Mouse (Mus musculus) lung, adult 2 months (tissue): ENCODE measurements around the gene Zfp869. TPM values are rescaled to one million over a fixed set of nuclear protein-coding genes. Genes with fewer than 3 reads are reported as not detected.
"Not testable (repeated sequence)": the region's sequence is repeated elsewhere in the genome, so short reads cannot be mapped to it uniquely, and the experiment has no call there.

Source experiments
- DNase-seq: peaks from one replicate; pipeline ENCODE4 v3.0.0; 2022
- H3K4me1 ChIP-seq: fragments of 200-500 bp; 2 replicates; pipeline ENCODE4 v1.6.1; 2011; ENCODE audit warnings: low read length; ENCODE audit not compliant: control insufficient read depth, insufficient read depth
- H3K4me3 ChIP-seq: fragments of 200-500 bp; replicated peaks from 2 replicates; pipeline ENCODE3; 2011; ENCODE audit warnings: low read depth, mild to moderate bottlenecking, control low read depth, low read length; ENCODE audit errors: extremely low read depth
- CTCF ChIP-seq: fragments of 200-500 bp; IDR thresholded peaks from 2 replicates; pipeline ENCODE4 v1.5.1; 2011; ENCODE audit warnings: mild to moderate bottlenecking, low read length, control low read depth; ENCODE audit not compliant: insufficient read depth
- POLR2A ChIP-seq: fragments of 200-500 bp; IDR thresholded peaks from 2 replicates; pipeline ENCODE4 v1.6.1; 2011; ENCODE audit warnings: low read depth, mild to moderate bottlenecking, control low read depth, low read length, borderline replicate concordance; ENCODE audit errors: extremely low read depth
- WGBS: fragments of 180-500 bp; shearing (Covaris S2); methylation state at CpG from one replicate; pipeline ENCODE4 v1.1.7; 2018; 5-methylcytosine and 5-hydroxymethylcytosine counted together
- polyA plus RNA-seq: library from polyadenylated mRNA; depleted of rRNA; stranded (reverse); fragments of >200 nt; gene quantifications from 2 replicates; pipeline ENCODE4 v1.2.3, GENCODE M21; 2012; rRNA removed

Zfp869 gene
- polyA plus RNA-seq, 1 experiment = 4.7 TPM

DNA sequence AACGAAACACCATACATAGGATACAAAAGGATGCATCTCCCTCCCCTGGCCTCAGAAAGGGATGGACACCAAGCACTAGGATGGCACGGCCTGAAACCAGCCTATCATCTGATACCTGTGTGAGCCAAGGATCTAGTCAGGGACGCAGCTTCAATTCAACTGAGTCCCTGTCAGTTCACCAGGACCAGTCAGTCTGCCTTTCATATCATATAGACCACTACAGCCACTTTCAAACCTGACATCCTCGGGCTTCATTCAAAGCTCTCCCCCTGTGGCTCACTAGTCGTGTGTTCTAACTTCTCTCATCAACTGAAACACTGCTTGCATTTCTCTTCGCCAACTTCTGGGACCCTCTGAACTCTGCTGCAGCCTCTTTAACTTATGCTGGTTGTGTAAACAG, 4.8 kb upstream of the Zfp869 start:
- WGBS = 70% methylated on average over 6 of the region's 6 CpGs
- no peak for DNase-seq
- Histone ChIP-seq H3K4me3 (no peak overlapping the region), H3K4me1 (peaks cover 2% of the 10 kb centered on the region; the same call in 1 of the 2 replicates)
- TF ChIP-seq CTCF (no peak), POLR2A (no peak)

GRCm38 (mm10) chr8:69713516-69713915, 3.0 kb upstream of the Zfp869 start:
- no peak for TF ChIP-seq CTCF
- TF ChIP-seq POLR2A = no peak
- 86% methylated on average over 8 of the region's 8 CpGs for WGBS
- H3K4me1 ChIP-seq = peaks cover 2% of the 10 kb centered on the region; the same call in 1 of the 2 replicates
- no peak for DNase-seq
- no peak overlapping the region for H3K4me3 ChIP-seq

- no peak for DNase-seq
- Histone ChIP-seq H3K4me1 (no peaks in the 10 kb centered on the region), H3K4me3 (no peak overlapping the region)
- TF ChIP-seq POLR2A (no peak), CTCF (no peak)
- 69% methylated on average over 6 of the region's 6 CpGs for WGBS
Observed at GRCm38 (mm10) chr8:69701810-69702209, 8.7 kb downstream of the Zfp869 start.

DNA sequence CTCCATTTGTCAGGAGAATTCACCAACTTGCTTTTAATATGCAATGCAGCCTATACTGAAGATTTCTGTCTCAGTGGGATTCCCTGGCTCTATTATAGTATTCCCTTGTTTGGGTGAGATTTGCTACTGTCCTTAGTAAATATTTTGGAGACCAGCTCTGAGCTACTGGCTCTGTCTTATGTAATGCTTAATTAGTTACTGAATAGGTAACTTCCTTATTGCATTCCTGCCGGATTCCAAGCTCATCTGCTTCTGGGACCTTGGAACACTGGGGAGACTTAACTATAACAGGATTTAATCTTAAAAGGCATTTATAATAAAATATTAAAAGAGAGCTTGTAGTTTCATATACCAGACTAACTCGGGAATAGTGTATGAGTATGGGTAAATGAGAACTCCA, 45.5 kb downstream of the Zfp869 start:
- not testable (repeated sequence) for H3K4me3 ChIP-seq, DNase-seq, H3K4me1 ChIP-seq
- WGBS = 78% methylated on average over 2 of the region's 2 CpGs

DNA sequence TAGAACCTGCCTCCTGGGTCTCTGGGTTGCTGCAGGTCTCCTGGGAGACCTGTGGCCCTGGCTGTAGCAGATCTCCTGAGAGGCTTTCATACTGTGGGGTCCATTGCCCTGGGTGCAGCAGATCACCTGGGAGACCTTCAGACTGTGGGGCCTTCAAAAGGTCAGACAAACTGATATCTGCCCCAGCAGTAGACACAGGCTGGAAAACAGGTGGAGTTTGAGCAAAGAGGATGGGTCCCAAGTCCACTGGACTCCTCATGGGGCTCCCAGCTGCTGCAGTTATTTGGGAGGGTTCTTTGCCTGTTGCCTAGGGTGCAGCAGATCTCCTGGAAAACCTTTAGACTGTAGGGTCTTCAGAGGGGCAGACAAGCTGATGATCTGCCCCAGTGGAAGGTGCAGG, 49.2 kb downstream of the Zfp869 start:
- DNase-seq = no peak
- TF ChIP-seq POLR2A (no peak), CTCF (no peak)
- Histone ChIP-seq H3K4me3 (no peak overlapping the region), H3K4me1 (no peaks in the 10 kb centered on the region)

Other genes starting within 250 kb of the Zfp869 start
- not detected in 2 replicates for gene Gm7697, start 187.7 kb downstream of the Zfp869 start, polyA plus RNA-seq
- gene Zfp868, start 85.2 kb downstream of the Zfp869 start, polyA plus RNA-seq = 3.3 and 7.0 TPM in 2 replicates
- gene Zfp964, start 56.2 kb downstream of the Zfp869 start, polyA plus RNA-seq = 0.66 and 0.86 TPM in 2 replicates
- 1.6 and 2.5 TPM in 2 replicates for gene Zfp963, start 39.2 kb upstream of the Zfp869 start, polyA plus RNA-seq
- 0.80 and 1.5 TPM in 2 replicates for gene Gm20422, start 64.2 kb upstream of the Zfp869 start, polyA plus RNA-seq
- 65.7 and 70.8 TPM in 2 replicates for gene Atp13a1, start 80.4 kb upstream of the Zfp869 start, polyA plus RNA-seq
- 9.2 and 14.3 TPM in 2 replicates for gene Zfp866, start 80.5 kb upstream of the Zfp869 start, polyA plus RNA-seq
- 42.7 and 45.1 TPM in 2 replicates for gene Gmip, start 98.0 kb upstream of the Zfp869 start, polyA plus RNA-seq
- 3.4 and 3.5 TPM in 2 replicates for gene Lpar2, start 111.7 kb upstream of the Zfp869 start, polyA plus RNA-seq
- gene Pbx4, start 121.8 kb upstream of the Zfp869 start, polyA plus RNA-seq = 4.2 and 5.5 TPM in 2 replicates
- gene Cilp2, start 177.0 kb upstream of the Zfp869 start, polyA plus RNA-seq = 3.1 TPM in 2 replicates
- gene Tssk6, start 191.5 kb upstream of the Zfp869 start, polyA plus RNA-seq = 0.70 and 1.0 TPM in 2 replicates
- gene Ndufa13, start 191.8 kb upstream of the Zfp869 start, polyA plus RNA-seq = 96.8 and 103 TPM in 2 replicates
- 3.5 and 5.3 TPM in 2 replicates for gene Yjefn3, start 192.0 kb upstream of the Zfp869 start, polyA plus RNA-seq